Comparison of ENCODE assay signal across 17 mouse cellular contexts in the genomic region with DNA sequence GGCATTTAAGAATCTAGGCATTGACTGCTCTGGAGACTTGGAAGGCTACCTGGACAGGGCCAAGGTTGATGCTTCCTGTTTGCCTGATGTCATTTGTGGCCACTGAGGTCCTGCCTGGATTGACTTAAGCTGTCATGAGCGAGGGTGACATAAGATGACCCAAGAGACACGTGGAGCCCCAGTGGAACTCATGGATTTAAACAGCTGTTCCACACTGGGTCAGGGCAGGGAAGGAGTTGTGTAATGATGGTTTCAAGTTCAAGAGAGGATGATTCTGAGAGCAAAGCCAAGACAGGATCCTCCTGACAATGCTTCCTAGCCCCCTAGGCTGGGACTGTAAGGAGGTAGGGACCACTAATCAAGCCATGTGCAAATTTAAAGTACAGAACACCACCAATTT. TPM values are rescaled to one million over a fixed set of nuclear protein-coding genes. Genes with fewer than 3 reads are reported as not detected.
DNase-seq lines count a peak whose midpoint lies in the region; ATAC-seq and TF ChIP-seq lines count a peak whose summit lies in the region.
"Had no signal": no experiment of that assay in that cellular context is flagged by ENCODE, and none has a peak within 500 bp of the region (broad histone marks: within the 10 kb centered on the region; RNA-seq: fewer than 3 reads in every experiment).

No protein-coding gene starts in this region.

- no peaks in the 10 kb centered on the region for H3K9me3 ChIP-seq in megakaryocyte, embryonic 14.5 days
- H3K9me3 ChIP-seq in liver, embryonic 14.5 days (ENCODE audit: control insufficient read depth, low read length) = no peaks in the 10 kb centered on the region
- no peaks in the 10 kb centered on the region for H3K9me3 ChIP-seq in hindbrain, embryonic 13.5 days
- H3K9me3 ChIP-seq: limb, embryonic 12.5 days; midbrain, embryonic 12.5 days had no signal

- TF ChIP-seq POLR2A in heart, adult 2 months (IDR thresholded peaks at IDR 0.05; ENCODE audit: insufficient read depth, low read depth, low read length) = no peak

- no peak for ATAC-seq in megakaryocyte, adult 5-6 weeks (ENCODE audit: poor library complexity, severe bottlenecking)
- ATAC-seq in liver, embryonic 14.5 days (ENCODE audit: insufficient read depth) = no peak
- no peak for ATAC-seq in hindbrain, embryonic 13.5 days (ENCODE audit: low FRiP score)
- ATAC-seq: forebrain, postnatal 0 days had no signal

- 66% methylated on average over 2 of the region's 2 CpGs for WGBS in heart, adult 2 months
- WGBS in liver, embryonic 14.5 days (ENCODE audit: insufficient replicate concordance) = 54% methylated on average over 2 of the region's 2 CpGs
- 69% methylated on average over 2 of the region's 2 CpGs for WGBS in hindbrain, embryonic 13.5 days

- no peak overlapping the region for H3K27ac ChIP-seq in heart, adult 2 months
- peak overlapping the region; percentile 99 for H3K27ac ChIP-seq in liver, embryonic 14.5 days
- no peak overlapping the region for H3K27ac ChIP-seq in hindbrain, embryonic 13.5 days
- H3K27ac ChIP-seq: left cerebral cortex, adult 2 months; limb, embryonic 12.5 days; midbrain, embryonic 12.5 days had no signal

- peaks cover 13% of the 10 kb centered on the region for H3K4me1 ChIP-seq in heart, adult 2 months (ENCODE audit: control insufficient read depth, insufficient read depth, low read length)
- peaks cover 64% of the 10 kb centered on the region for H3K4me1 ChIP-seq in megakaryocyte, embryonic 14.5 days
- peaks cover 59 to 61% of the 10 kb centered on the region in 2 experiments for H3K4me1 ChIP-seq in liver, embryonic 14.5 days (replicated peaks; ENCODE audit: control insufficient read depth in 2 of 2, insufficient read depth in 2 of 2, low read length in 1 of 2)
- peaks cover 20% of the 10 kb centered on the region for H3K4me1 ChIP-seq in hindbrain, embryonic 13.5 days (replicated peaks)

- H3K79me2 ChIP-seq in heart, adult 2 months (replicated peaks; ENCODE audit: control insufficient read depth, insufficient read depth, low read length) = no peaks in the 10 kb centered on the region

- no peaks in the 10 kb centered on the region for H3K27me3 ChIP-seq in heart, adult 2 months (ENCODE audit: control insufficient read depth, insufficient read depth, low read length)
- H3K27me3 ChIP-seq in megakaryocyte, embryonic 14.5 days (replicated peaks) = peaks cover 57% of the 10 kb centered on the region
- peaks cover 12% of the 10 kb centered on the region for H3K27me3 ChIP-seq in liver, embryonic 14.5 days (ENCODE audit: control insufficient read depth, insufficient read depth, low read length)
- H3K27me3 ChIP-seq in hindbrain, embryonic 13.5 days = peaks cover 28% of the 10 kb centered on the region

- no peak for TF ChIP-seq CTCF in heart, adult 2 months (IDR thresholded peaks at IDR 0.05)
- TF ChIP-seq CTCF in liver, embryonic 14.5 days (IDR thresholded peaks at IDR 0.05; ENCODE audit: low read depth) = no peak

- no peaks in the 10 kb centered on the region for H3K36me3 ChIP-seq in heart, adult 2 months (ENCODE audit: control insufficient read depth, insufficient read depth, low read length)
- no peaks in the 10 kb centered on the region for H3K36me3 ChIP-seq in megakaryocyte, embryonic 14.5 days (replicated peaks; ENCODE audit: low read length)
- no peaks in the 10 kb centered on the region for H3K36me3 ChIP-seq in liver, embryonic 14.5 days (replicated peaks; ENCODE audit: control insufficient read depth, insufficient read depth, low read depth)
- H3K36me3 ChIP-seq in hindbrain, embryonic 13.5 days = no peaks in the 10 kb centered on the region
- H3K36me3 ChIP-seq: limb, embryonic 12.5 days; midbrain, embryonic 12.5 days had no signal

- no peak overlapping the region for H3K9ac ChIP-seq in heart, adult 2 months (ENCODE audit: low read depth, low read length)
- peak overlapping the region; percentile 80 for H3K9ac ChIP-seq in liver, embryonic 14.5 days (replicated peaks)
- no peak overlapping the region for H3K9ac ChIP-seq in hindbrain, embryonic 13.5 days
- H3K9ac ChIP-seq: forebrain, postnatal 0 days; midbrain, embryonic 12.5 days had no signal

- H3K4me2 ChIP-seq in liver, embryonic 14.5 days (ENCODE audit: low read depth) = peak overlapping the region; percentile 87
- H3K4me2 ChIP-seq in hindbrain, embryonic 13.5 days = no peak overlapping the region
- H3K4me2 ChIP-seq: limb, embryonic 12.5 days; midbrain, embryonic 12.5 days had no signal

- H3K4me3 ChIP-seq in heart, adult 2 months = no peak overlapping the region
- peak overlapping the region; percentile 29 for H3K4me3 ChIP-seq in megakaryocyte, embryonic 14.5 days (replicated peaks)
- peak overlapping the region; percentile 10 to 40 for H3K4me3 ChIP-seq in liver, embryonic 14.5 days (ENCODE audit: insufficient read depth in 1 of 2, low read depth in 2 of 2, low read length in 2 of 2)
- no peak overlapping the region for H3K4me3 ChIP-seq in hindbrain, embryonic 13.5 days
- H3K4me3 ChIP-seq: left cerebral cortex, adult 2 months; limb, embryonic 12.5 days; midbrain, embryonic 12.5 days had no signal

- intact Hi-C loops in heart, adult 2 months (cut with DNase I) = no loop called here

- DNase-seq in heart, adult 9 months (ENCODE audit: low spot score in 2 of 2) = peak; percentile 21 to 34
- no peak for DNase-seq in heart, adult 2 months
- DNase-seq in liver, embryonic 14.5 days (ENCODE audit: low read depth in 3 of 3, low spot score in 3 of 3) = no peak
- no peak for DNase-seq in c-Kit-positive CD71-positive TER-119-positive erythroid progenitor cells, embryonic 14.5 days (ENCODE audit: low spot score)
- DNase-seq: adrenal gland, postnatal 14 days; cerebellum, postnatal 10 days; forebrain, postnatal 0 days; gastrocnemius, postnatal 10 days; right cerebral cortex, postnatal 25 days; thymus, adult 18-20 months had no signal

- no peak for TF ChIP-seq EP300 in heart, adult 2 months (IDR thresholded peaks at IDR 0.05; ENCODE audit: insufficient read depth, low read depth, low read length)
- TF ChIP-seq EP300 in liver, embryonic 14.5 days (IDR thresholded peaks at IDR 0.05; ENCODE audit: low read depth) = no peak

RNA-seq across cellular contexts. Expression of a gene that starts 2.8 kb away (rescaled TPM):
- 1 to 10 TPM; 2.5 to 3.4 TPM for total RNA-seq in heart, adult 2 months (2021)
- polyA plus RNA-seq in heart, adult 2 months (2012; rRNA removed) = 6.9 and 9.2 TPM in 2 replicates
- 8.5 and 9.7 TPM in 2 replicates for polyA plus RNA-seq in megakaryocyte, embryonic 14.5 days (2012; ENCODE audit: insufficient read depth, low replicate concordance)
- 0.76 and 2.6 TPM in 2 replicates for total RNA-seq in megakaryocyte, adult 5-6 weeks (2015)
- 1.9 and 6.1 TPM in 2 replicates for total RNA-seq in megakaryocyte, adult 5-6 weeks (2017)
- polyA plus RNA-seq in liver, embryonic 14.5 days (2012; rRNA removed) = 52.6 and 56.3 TPM in 2 replicates
- 31.5 and 33.1 TPM in 2 replicates for polyA plus RNA-seq in liver, embryonic 14.5 days (2014; fragmentation: Nextera tagmentation; extraction: Ambion mirVana)
- polyA plus RNA-seq in hindbrain, embryonic 13.5 days (2015; fragmentation: Nextera tagmentation; extraction: Ambion mirVana) = 22.8 and 27.7 TPM in 2 replicates

RNA-seq across cellular contexts. Expression of a gene that starts 40.9 kb away (rescaled TPM):
- total RNA-seq in heart, adult 2 months (2021) = under 1 TPM; 0.09 to 0.18 TPM
- polyA plus RNA-seq in heart, adult 2 months (2012; rRNA removed) = 1.1 and 2.0 TPM in 2 replicates
- not detected in 2 replicates for polyA plus RNA-seq in megakaryocyte, embryonic 14.5 days (2012; ENCODE audit: insufficient read depth, low replicate concordance)
- total RNA-seq in megakaryocyte, adult 5-6 weeks (2015) = not detected in 2 replicates
- total RNA-seq in megakaryocyte, adult 5-6 weeks (2017) = not detected in 2 replicates
- 0.57 and 0.77 TPM in 2 replicates for polyA plus RNA-seq in liver, embryonic 14.5 days (2012; rRNA removed)
- 0.63 and 1.7 TPM in 2 replicates for polyA plus RNA-seq in liver, embryonic 14.5 days (2014; fragmentation: Nextera tagmentation; extraction: Ambion mirVana)
- 1.6 and 2.8 TPM in 2 replicates for polyA plus RNA-seq in hindbrain, embryonic 13.5 days (2015; fragmentation: Nextera tagmentation; extraction: Ambion mirVana)
- total RNA-seq: hematopoietic stem cell, adult 5-6 weeks had no signal

RNA-seq across cellular contexts. Expression of a gene that starts 51.8 kb away (rescaled TPM):
- total RNA-seq in heart, adult 2 months (2021) = 1 to 10 TPM; 4.0 to 4.3 TPM
- 8.6 and 9.3 TPM in 2 replicates for polyA plus RNA-seq in heart, adult 2 months (2012; rRNA removed)
- 1.5 TPM in 1 of 2 replicates, not detected in the other for polyA plus RNA-seq in megakaryocyte, embryonic 14.5 days (2012; ENCODE audit: insufficient read depth, low replicate concordance)
- not detected in 2 replicates for total RNA-seq in megakaryocyte, adult 5-6 weeks (2015)
- total RNA-seq in megakaryocyte, adult 5-6 weeks (2017) = 0.61 TPM in 1 of 2 replicates, not detected in the other
- 2.1 and 2.4 TPM in 2 replicates for polyA plus RNA-seq in liver, embryonic 14.5 days (2012; rRNA removed)
- polyA plus RNA-seq in liver, embryonic 14.5 days (2014; fragmentation: Nextera tagmentation; extraction: Ambion mirVana) = 1.5 and 1.7 TPM in 2 replicates
- 45.2 and 45.4 TPM in 2 replicates for polyA plus RNA-seq in hindbrain, embryonic 13.5 days (2015; fragmentation: Nextera tagmentation; extraction: Ambion mirVana)
- total RNA-seq: hematopoietic stem cell, adult 5-6 weeks had no signal

RNA-seq across cellular contexts. Expression of a gene that starts 55.6 kb away (rescaled TPM):
- total RNA-seq in heart, adult 2 months (2021) = 100 to 1,000 TPM; 109 to 124 TPM
- 279 and 324 TPM in 2 replicates for polyA plus RNA-seq in heart, adult 2 months (2012; rRNA removed)
- polyA plus RNA-seq in megakaryocyte, embryonic 14.5 days (2012; ENCODE audit: insufficient read depth, low replicate concordance) = 395 and 493 TPM in 2 replicates
- 482 and 584 TPM in 2 replicates for total RNA-seq in megakaryocyte, adult 5-6 weeks (2015)
- 229 and 245 TPM in 2 replicates for total RNA-seq in megakaryocyte, adult 5-6 weeks (2017)
- polyA plus RNA-seq in liver, embryonic 14.5 days (2012; rRNA removed) = 118 and 122 TPM in 2 replicates
- polyA plus RNA-seq in liver, embryonic 14.5 days (2014; fragmentation: Nextera tagmentation; extraction: Ambion mirVana) = 152 and 165 TPM in 2 replicates
- polyA plus RNA-seq in hindbrain, embryonic 13.5 days (2015; fragmentation: Nextera tagmentation; extraction: Ambion mirVana) = 485 and 492 TPM in 2 replicates

Comparison
In these comparisons a context has a peak if more than half of its experiments do, and no peak if none do; other contexts are left out.
1. DNase-seq: peak in heart, adult 9 months (2 of 2); none in heart, adult 2 months (0 of 2), liver, embryonic 14.5 days (0 of 3) and c-Kit-positive CD71-positive TER-119-positive erythroid progenitor cells, embryonic 14.5 days (single experiment).
2. H3K4me3 ChIP-seq: peak in megakaryocyte, embryonic 14.5 days (single experiment) and liver, embryonic 14.5 days (2 of 2); none in heart, adult 2 months (single experiment) and hindbrain, embryonic 13.5 days (single experiment).